Mouse (Mus musculus) B cell, adult 67 days (primary cell): ENCODE results near the gene Cracr2b. TPM values are rescaled to one million over a fixed set of nuclear protein-coding genes. Genes with fewer than 3 reads are reported as not detected.

Source experiments
- total RNA-seq, 2 experiments: library from RNA; stranded (reverse); gene quantifications; 4 replicates each; pipeline ENCODE4 v1.2.4; 2023

Gene Cracr2b
- total RNA-seq = not detected

DNA sequence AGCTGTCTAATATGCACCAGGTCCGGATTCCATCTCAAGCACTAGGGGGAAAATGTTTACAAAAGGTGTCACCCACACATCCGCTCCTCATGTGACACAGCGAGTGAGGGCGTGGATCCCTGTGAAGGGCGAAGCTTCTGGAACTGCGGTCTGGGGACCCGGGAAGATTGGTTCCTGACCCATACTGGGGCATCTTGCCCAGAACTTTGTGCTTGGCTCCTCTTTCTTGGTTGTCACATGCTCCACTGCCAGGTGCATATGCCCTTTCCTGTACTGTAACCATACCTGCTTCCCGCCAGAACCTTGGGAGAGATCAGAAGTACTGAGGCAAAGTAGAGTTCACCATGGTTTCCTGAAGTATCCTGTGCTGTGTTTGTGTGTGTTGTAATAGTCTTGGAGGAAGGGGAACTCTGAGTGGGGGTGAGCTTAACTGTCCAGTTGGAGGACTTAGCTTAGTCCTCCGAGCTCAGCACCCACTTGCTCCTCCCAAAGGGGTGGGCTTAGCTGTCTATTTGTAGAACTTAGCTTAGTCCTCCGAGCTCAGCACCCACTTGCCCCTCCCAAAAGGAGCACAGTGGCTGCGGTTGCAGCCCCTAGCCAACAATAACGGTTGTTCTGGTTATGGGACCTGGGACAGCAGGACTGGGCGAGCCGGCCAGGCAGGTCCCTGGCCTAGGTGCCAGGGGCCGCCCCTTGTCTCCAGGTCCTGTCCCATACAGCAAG is at the start of gene Cracr2b:
Gene Cracr2b (plus strand): TSS at position 704 of the 723 bp plus-strand sequence.

DNA sequence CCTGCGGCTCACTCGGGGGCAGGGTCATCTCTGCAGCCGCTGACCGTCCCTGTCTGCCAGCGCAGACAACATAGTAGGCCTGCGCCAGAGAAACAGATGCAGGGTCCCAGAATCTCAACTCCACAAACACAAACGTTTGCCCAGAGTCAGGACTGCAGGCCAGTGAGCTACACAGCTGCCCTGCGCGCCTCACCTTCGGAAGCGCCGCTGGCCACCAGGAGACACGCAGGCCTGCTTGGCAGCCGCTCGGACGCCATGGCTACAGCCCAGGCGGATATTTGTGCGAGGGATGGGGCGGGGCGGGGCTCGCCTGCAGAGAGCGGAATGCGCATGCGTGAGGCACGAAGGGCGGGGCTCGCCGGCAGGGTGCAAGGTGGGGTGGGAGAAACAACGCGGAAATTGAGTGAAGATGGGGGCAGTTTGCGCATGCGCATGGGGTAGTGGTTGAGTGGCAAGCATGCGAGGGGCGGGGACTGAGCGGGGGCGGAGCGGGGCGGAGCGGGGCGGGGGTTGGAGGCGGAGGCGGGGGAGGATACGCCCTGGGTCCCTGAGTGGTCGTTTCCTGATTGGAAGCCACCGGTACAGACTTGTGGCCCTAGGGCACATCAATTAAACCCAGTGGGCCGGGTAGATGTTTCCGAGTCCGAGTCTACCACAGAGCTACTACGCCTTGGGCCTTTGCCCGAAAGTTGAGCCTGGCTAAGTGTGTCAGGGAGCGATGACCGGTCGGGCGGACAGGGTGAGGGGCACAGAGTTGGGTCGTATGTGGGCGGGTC is 46.9 kb upstream of the Cracr2b start, which contains the start of gene Gatd1:
Gene Gatd1 (minus strand): TSS at position 328 of the 776 bp plus-strand sequence.

GRCm38 (mm10) chr7:141429310-141429709 is 31.6 kb upstream of the Cracr2b start, which contains the start of gene Cend1:
Gene Cend1, minus strand, starts transcription at chr7:141429491.

GRCm38 (mm10) chr7:141437178-141438120 is 23.4 kb upstream of the Cracr2b start, which contains the start of gene Slc25a22:
Gene Slc25a22, minus strand, starts transcription at chr7:141437892.

GRCm38 (mm10) chr7:141443828-141444237 is 17.1 kb upstream of the Cracr2b start, which contains the start of gene Pidd1:
Gene Pidd1, minus strand, starts transcription at chr7:141444025.

DNA sequence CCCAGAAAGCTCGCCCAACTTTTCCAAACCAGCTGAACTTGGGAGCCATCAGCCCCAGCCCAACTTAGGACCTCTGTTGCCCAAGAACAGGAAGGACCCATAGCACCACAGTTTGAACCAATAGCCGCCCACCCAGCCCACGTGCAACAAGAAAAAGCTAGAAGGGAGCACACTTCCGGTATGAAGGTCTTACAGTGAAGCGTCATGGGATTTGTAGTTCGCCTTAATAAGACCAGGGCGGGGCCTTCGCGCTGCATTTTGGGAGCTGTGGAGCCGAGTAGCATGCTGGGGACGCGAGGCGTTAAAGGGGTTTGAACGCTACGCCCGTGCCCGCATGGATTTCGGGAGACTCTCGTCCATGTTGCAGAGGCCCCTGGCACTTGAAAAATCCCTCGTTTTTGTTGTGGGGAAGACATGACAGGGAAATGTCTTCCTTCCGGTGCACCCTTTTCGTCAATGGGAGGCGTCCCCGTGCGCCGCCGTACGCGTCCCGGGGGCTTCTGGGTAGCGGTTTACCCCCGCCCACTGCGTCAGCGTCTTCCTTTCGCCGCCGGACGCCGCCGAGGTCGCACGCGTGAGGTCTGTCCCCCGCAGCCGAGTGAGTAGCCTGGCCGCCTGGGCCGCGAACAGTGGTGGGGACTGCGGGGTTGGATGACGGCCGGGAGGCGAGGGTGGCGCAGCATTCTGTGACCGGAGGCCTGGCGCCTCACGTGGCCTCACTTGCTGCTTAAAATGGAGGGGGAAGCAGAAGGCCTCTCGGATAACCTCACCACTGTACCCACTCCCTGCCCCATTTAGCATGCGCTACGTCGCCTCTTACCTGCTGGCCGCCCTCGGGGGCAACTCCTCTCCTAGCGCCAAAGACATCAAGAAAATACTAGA is 13.5 kb upstream of the Cracr2b start, which contains the start of gene Rplp2:
Gene Rplp2 (plus strand): TSS at position 261 of the 882 bp plus-strand sequence.

DNA sequence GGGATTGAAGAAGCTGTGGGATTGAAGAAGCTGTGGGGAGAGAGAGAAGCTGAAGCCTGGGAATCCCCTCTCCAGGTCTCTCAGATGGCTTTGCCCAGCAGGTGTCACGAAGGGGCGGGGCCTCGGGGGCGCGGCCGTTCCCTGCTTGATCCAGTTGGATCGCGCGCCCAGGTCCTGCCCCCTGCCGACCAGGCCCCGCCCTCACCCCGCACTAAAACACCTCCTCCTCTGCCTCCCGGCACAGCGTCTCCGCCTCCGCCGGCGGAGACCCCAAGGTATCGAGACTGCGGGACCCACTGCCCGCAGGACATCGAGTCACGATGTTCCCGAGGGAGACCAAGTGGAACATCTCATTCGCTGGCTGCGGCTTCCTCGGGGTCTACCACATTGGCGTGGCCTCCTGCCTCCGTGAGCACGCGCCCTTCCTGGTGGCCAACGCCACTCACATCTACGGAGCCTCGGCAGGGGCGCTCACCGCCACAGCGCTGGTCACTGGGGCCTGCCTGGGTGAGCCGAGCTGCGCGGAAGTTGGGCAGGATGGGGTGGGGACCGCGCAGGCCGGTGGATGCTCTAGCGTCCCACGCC is 5.8 kb upstream of the Cracr2b start, which contains the start of gene Pnpla2:
Gene Pnpla2 (plus strand): TSS at position 232 of the 585 bp plus-strand sequence.

GRCm38 (mm10) chr7:141467230-141468030 is 6.5 kb downstream of the Cracr2b start, which contains the start of gene Cd151:
Gene Cd151, plus strand, starts transcription at chr7:141467392.

DNA sequence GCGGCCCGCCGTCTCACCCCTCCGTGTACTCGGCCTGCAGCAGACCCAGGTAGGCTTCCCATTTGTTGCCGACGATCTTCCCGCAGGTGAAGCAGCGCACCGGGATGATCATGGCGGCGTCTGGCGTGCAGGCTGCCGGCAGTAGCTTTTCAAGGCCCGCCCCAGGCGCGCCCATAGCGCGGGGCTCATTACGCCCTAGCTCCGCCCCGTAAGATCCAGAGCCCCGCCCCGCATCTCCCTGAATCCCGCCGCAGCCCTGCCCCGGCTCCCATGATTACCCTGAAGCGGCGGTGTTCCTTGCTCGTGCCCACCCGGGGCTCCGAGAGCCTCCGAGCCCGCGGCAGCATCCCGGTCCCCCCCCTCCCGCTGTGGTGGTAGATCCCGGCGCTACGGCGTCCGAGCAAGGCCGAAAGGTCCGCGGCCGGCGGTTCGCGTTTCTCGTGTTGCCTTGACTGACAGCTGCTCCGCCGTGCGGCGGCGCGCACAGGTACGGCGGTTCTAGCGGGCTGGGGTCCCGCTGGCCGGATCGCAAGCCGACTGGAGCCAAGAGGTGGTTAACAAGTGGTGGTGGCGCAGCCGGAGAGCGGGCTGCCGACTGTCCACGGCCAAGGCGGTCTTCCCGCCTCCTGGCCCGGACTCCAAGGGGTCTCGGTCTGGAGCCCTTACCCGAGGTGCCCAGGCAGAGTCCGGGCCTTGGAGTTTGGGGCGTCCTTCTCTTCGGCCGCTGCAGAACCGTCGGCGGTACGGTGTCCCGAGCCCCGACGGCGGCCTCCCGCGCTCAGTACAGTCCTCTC is 14.3 kb downstream of the Cracr2b start, which contains the start of the genes Polr2l and Tspan4:
Gene Polr2l (minus strand): TSS at position 122 of the 794 bp plus-strand sequence.
Gene Tspan4 (plus strand): TSS at position 230 of the 794 bp plus-strand sequence.

Other genes with a start within 250 kb of the Cracr2b start
- gene Lmntd2, start 247.0 kb upstream of the Cracr2b start, total RNA-seq = 1 to 10 TPM; 4.9 TPM
- 10 to 100 TPM; 13.4 to 15.4 TPM for gene Rassf7, start 245.2 kb upstream of the Cracr2b start, total RNA-seq
- 100 to 1,000 TPM; 149 TPM for gene Phrf1, start 232.3 kb upstream of the Cracr2b start, total RNA-seq
- gene Irf7, start 194.6 kb upstream of the Cracr2b start, total RNA-seq = 10 to 100 TPM; 27.7 to 43.8 TPM
- not detected for gene Cdhr5, start 184.3 kb upstream of the Cracr2b start, total RNA-seq
- not detected for gene Sct, start 182.0 kb upstream of the Cracr2b start, total RNA-seq
- not detected for gene Drd4, start 169.1 kb upstream of the Cracr2b start, total RNA-seq
- 10 to 100 TPM; 44.0 to 45.2 TPM for gene Deaf1, start 133.4 kb upstream of the Cracr2b start, total RNA-seq
- 10 to 100 TPM; 21.6 to 30.3 TPM for gene Tmem80, start 133.4 kb upstream of the Cracr2b start, total RNA-seq
- under 1 TPM; 0.24 to 0.84 TPM for gene Eps8l2, start 122.2 kb upstream of the Cracr2b start, total RNA-seq
- 100 to 1,000 TPM; 146 to 150 TPM for gene Taldo1, start 68.9 kb upstream of the Cracr2b start, total RNA-seq
- 10 to 100 TPM; 31.8 to 46.1 TPM for gene Gatd1, start 47.0 kb upstream of the Cracr2b start, total RNA-seq
- gene Cend1, start 31.6 kb upstream of the Cracr2b start, total RNA-seq = not detected
- gene Slc25a22, start 23.2 kb upstream of the Cracr2b start, total RNA-seq = 10 to 100 TPM; 45.5 to 49.9 TPM
- gene Pidd1, start 17.1 kb upstream of the Cracr2b start, total RNA-seq = 1 to 10 TPM; 5.9 to 6.3 TPM
- gene Rplp2, start 13.7 kb upstream of the Cracr2b start, total RNA-seq = 1,000 to 10,000 TPM; 2,341 to 2,386 TPM
- 10 to 100 TPM; 54.1 to 58.8 TPM for gene Pnpla2, start 5.9 kb upstream of the Cracr2b start, total RNA-seq
- gene Cd151, start 6.3 kb downstream of the Cracr2b start, total RNA-seq = 10 to 100 TPM; 11.2 to 17.5 TPM
- 10 to 100 TPM; 18.6 to 21.3 TPM for gene Polr2l, start 14.0 kb downstream of the Cracr2b start, total RNA-seq
- under 1 TPM in 1 of 2 experiments, not detected in 1; 0.99 TPM for gene Tspan4, start 14.1 kb downstream of the Cracr2b start, total RNA-seq
- 10 to 100 TPM; 18.7 to 24.5 TPM for gene Chid1, start 78.8 kb downstream of the Cracr2b start, total RNA-seq
- 10 to 100 TPM; 43.5 to 45.4 TPM for gene Ap2a2, start 101.1 kb downstream of the Cracr2b start, total RNA-seq
- not detected for gene Muc6, start 194.2 kb downstream of the Cracr2b start, total RNA-seq
- not detected for gene Muc2, start 229.2 kb downstream of the Cracr2b start, total RNA-seq